Mouse (Mus musculus) induced T-regulatory cell, adult 2 months (primary cell): ENCODE measurements at regions not wholly inside any gene's neighbourhood (a gene's known extent, or its start where the extent isn't known, plus 50 kb on each side); places are given as distances from the start of the nearest gene placed in this dataset.

Experiments
- DNase-seq: peaks from one replicate; pipeline ENCODE4 v3.0.0-alpha.2; 2012; ENCODE audit warnings: low read depth

DNA sequence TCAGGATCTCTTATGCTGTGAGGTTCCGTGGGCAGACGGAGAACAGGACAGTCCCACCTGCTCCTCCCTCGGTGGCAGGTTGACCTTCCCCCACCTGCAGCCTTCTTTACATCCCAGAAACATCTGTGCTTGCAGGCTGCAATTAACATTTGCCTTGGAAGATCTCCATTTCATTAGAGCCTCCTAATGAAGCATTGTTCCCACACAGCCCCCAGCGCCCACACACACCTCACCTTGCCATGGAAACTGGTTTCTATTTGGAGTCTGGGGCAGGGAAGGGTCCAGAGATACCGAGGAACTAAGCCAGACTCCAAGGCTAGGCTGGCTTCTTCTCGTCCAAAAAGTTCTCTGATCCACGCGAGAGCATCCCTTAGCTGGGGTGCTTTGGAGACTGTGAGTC, 56.6 kb upstream of the Rpl38 start:
- no peak for DNase-seq

- no peak for DNase-seq
These were observed 60.3 kb upstream of the Rpl38 start for GRCm38 (mm10) chr11:114608009-114608408.

DNA sequence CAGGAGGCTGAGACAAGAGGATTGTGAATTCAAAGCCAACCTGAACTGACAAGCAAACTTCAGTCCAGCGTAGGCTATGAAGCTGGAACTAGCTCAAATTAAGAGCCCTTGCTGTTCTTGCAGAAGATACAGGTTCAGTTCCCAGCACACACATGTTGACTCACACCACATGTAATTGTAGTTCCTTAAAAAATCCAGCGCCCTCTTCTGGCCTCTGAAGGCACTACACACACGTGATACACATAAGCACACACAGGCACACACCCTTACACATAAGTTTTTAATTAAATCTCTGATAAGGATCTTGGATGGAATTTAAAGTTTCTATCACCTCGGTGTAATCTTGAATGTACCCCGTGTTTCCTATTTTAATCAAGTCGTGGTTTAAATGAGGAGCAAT, 65.2 kb upstream of the Rpl38 start:
- no peak for DNase-seq

- no peak for DNase-seq
These were observed 71.1 kb upstream of the Rpl38 start for GRCm38 (mm10) chr11:114597225-114597624.

GRCm38 (mm10) chr11:114592961-114593360, 75.4 kb upstream of the Rpl38 start:
- no peak for DNase-seq

DNA sequence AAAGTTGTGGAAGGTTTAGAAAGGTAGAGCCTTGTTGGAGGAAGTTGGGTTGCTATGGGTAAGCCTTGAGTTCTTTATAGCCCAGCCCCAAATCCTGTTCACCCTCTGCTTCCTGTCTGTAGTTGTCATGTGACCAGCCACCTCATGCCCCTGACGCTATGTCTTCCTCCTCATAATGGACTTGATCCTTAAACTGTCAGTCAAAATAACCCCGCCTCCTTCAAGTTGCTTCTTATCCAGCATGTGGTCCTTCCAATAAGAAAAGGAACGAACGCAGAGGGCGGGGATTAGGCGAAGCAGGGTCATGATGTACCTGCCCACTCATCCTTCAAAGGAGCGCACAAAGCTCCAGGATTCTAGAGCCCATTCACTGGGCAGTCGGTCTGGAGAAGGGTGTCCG, 79.8 kb upstream of the Rpl38 start:
- DNase-seq = no peak

DNA sequence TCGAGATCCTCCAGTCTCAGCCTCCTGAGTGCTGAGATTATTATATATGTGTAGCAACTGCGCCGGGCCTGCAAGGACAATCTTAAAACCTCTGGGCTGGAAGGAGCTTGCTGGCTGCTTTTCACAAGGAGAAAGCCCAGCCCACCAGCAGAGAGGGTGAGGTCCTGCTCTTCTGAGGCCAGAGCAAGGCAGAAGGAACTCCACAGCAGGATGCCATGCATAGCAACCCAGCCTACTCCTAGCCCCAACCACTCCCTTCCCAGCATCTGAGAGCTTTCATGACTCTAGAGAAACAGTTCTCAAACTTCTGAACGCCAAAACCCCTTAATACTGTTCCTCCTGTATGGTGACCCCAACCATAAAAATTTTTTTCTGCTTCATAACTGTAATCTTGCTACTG, 80.3 kb upstream of the Rpl38 start:
- DNase-seq = no peak

DNA sequence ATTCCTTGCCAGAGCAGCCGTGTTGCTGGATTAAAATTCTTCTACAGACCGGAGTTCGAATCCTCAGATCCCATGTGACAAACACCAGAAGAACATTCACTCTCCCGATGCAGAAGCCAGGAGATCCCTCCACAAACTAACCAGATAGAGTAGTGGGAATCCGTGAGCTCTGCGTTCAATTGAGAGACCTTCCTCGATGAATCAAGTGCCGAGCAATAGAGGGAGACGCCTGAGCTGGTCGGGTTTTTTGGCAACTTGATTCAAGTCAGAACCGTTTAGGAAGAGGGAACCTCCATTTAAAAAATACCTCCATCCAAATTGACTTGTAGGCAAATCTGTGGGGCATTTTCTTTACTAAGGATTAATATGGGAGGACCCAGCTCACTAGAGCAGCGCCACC, 81.9 kb upstream of the Rpl38 start:
- no peak for DNase-seq

- no peak for DNase-seq
These were observed 83.5 kb upstream of the Rpl38 start for GRCm38 (mm10) chr11:114584804-114585203.

DNA sequence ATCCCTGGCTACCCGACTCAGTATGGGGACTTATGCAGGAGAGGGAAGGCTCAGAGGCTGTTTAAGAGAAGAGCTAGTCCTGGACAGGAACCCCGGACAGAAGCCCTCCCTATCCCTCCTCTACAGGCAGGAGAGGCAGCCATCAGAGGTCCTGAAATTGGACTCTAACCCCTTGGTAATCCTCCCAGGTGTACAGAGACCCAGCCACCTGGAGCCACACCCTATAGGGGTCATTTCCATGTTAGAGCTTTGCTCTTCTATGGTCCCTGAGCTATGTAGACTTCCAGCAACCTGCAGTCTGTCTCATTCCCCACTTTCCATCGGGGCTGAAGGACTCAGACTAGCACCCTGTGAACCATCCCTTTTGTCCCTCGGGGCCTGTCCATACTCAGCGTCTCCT, 84.2 kb upstream of the Rpl38 start:
- no peak for DNase-seq

DNA sequence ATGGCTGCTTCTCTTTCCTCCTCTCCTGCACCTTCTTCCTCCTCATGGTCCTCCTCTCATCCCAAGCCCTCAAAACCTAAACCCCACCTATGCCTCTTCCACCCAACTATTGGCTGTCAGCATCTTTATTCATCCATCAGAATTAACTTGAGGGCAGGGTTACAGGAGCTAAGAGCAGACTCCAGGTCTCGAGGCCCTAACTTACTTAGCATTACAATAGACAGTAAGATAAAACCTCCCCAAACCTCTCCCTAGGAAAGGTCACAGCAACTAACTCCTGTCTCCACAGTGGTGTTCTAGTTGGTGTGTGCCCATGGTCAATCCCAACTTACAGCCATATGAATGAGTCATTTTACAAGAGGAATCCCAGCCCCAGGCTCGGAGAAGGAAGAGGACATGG, 88.3 kb upstream of the Rpl38 start:
- DNase-seq = no peak

DNA sequence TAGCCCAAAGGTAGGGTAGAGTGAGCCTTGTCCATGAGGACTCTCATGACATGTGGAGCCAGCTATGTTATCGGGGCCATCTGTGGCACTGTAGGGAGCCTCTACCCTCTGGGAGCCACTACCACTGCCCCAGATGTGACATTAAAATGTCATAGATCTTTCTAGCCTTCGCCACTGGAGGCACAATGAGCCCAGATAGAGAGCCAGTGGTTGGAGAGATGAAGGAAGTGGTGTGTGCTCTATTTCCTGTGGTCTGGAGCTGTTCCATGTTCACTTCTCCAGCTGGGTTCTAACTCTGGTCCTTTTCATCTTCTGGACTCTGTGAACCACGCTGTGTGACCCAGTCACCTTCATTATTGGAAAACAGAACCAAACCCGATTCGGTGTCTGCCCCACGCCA, 89.8 kb upstream of the Rpl38 start:
- no peak for DNase-seq

- peak; percentile 61 for DNase-seq
These were observed 91.5 kb upstream of the Rpl38 start for GRCm38 (mm10) chr11:114576803-114577202.

DNA sequence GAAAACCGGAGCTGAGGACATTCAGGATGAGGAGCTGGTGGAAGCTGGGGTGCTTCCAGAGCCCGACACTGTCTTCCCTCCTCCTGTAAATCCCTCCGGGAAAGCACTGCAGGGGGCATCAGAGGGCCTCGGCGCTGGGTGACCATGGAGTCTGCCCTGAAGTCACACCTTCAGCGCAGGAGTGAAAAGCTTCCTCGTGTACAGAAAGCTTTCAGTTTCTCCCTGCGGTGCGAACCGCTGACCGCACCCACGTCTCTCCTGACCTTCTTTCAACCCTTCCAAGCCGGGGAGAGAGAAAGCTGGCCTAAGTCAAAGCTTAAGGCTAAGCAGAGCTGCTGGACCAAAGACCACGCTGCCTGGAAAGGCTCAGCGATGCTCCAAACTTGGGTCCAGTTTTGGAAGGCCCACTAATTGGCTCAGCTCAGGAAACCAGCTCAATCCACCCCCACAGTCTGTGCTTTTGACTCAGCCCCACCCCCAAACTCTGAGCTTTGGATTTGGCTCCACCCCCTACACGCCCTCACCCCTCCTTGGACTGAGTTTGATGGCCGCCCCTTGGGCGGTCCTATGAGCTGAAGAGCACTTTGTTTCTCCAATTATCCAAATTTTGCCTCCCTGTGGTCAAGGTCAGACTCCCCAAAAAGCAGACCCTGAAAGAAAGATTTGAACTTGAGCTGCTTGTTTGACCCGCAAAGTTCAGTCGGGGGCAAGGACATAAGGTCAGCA, 97.0 kb upstream of the Rpl38 start:
- peak; percentile 16 for DNase-seq

DNA sequence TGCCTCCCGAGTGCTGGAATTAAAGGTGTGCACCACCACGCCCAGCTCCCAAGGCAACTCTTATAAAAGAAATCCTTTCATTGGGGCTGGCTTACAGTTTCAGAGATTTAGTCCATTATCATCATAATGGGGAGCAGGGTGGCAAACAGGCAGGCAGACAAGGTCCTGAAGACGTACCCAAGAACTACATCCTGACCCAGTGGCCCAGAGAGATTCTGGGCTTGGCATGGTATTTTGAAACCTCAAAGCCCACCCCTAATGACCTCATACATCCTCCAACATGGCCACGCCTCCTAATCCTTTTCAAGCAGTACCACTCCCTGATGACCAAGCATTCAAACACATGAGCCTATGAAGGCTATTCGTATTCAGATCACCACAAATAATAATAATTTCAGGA, 98.2 kb upstream of the Rpl38 start:
- no peak for DNase-seq

DNA sequence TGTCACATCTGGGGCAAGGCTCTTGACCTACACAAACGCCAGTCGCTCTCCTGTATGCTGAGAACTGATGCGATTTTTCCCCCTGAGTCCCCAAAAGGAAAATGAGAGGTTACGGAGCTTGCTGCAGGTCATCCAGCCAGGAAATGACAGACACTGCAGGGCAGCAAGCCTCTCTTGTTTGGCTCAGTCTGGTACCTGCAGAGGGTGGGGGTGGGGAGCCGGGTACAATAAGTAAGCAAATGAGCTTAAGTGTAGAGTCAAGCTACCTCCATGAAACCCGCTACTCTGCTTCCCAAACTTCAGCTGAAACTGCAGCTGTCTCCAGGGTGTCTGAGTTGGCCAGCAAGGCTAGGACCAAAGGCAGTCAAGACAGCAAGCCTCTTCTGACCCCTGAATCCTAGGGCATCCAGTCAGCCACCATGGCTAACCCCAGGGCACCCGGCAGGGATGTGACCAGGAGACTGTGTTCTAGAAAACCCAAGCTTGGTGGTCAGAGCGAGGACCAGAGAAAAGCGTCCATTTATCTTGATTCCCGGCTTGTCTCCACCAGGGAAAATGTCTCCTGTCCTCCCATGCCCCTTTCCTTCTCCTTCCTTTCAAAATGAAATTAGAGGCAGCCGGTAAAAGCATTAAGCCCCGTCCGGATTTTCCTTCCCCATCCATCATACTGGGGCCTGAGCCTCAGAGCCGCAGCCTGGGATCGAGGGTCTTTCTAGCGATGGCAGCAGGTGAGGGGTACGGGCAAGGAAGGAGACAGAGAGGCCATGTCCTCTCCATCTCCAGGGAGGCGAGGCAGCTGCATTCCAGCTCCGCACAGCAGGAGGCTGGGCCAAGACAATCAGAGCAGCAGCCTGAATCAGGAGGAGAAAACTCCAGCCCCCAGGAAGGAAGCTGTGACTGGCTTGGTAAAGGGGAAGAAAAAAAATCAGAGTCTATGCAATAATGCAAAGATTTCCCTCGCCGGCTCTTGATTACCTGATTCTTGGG, 100.2 kb upstream of the Rpl38 start:
- no peak for DNase-seq

DNA sequence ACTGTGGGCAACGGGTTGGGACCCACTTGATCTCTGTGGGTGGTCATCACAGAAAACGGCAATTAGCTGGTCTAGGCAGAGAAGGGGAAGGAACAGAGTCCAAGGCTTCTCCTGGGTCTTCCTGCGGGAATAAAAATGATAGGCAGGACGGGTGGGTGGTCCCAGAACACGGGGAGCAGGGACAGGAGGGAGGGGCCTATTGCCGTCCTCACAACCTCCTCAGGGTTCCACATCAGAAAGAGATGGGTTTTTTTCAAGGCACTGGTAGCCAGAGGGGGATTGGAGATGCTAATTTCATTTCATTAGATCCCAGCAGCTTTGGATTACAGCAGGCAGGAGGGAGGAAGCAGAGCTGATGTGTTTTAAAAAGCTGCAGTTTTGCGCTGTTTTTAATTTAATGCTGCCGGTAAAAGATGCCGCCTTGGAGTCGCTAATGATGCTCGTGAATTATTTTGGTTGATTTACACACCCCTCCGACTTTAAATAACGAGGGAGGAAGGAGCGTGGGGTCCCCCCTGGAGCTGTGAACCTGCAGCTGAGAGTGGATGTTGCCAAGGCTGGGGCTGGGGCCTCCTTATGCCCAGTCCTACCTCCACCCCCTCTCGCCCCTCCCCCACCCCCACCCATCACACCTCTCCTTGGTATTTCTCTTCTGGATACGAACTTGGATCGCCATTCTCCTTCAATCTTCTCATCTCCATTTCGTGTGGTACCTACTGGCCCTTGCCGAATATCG, 101.1 kb upstream of the Rpl38 start:
- no peak for DNase-seq

- peak; percentile 10 for DNase-seq
These were observed 103.4 kb upstream of the Rpl38 start for GRCm38 (mm10) chr11:114564949-114565348.

GRCm38 (mm10) chr11:114563172-114563571, 105.2 kb upstream of the Rpl38 start:
- DNase-seq = no peak

- peak; percentile 24 for DNase-seq
These were observed 113.7 kb upstream of the Rpl38 start for GRCm38 (mm10) chr11:114554576-114554975.

DNA sequence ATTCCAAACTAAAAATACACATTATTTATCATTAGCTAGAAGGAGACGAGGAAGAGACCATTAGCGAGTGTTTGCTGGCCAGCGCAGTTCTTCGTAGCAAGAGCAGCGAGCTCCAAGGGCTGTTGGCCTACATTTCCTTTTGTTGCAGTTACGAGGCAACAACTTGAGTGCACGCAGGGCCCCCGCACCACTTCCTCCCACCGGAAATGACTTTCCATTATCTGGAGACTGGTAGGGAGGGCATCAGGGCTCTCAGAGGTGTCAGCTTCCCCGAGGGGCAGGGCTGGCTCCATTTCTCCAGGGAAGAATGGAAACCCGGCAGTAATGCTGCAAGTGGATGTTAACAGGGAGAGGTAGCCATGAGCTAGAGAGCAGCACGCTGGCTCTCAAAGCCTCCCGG, 114.3 kb upstream of the Rpl38 start:
- DNase-seq = peak; percentile 41

- no peak for DNase-seq
These were observed 116.1 kb upstream of the Rpl38 start for GRCm38 (mm10) chr11:114552176-114552575.

GRCm38 (mm10) chr11:114551262-114551661, 117.1 kb upstream of the Rpl38 start:
- no peak for DNase-seq
